Mouse (Mus musculus) MEL (cell line): ENCODE measurements around the gene 1700012P22Rik. TPM values are rescaled to one million over a fixed set of nuclear protein-coding genes. Genes with fewer than 3 reads are reported as not detected.

ENCODE experiments used
- DNase-seq: peaks from one replicate; pipeline ENCODE4 v3.0.0; 2011; ENCODE audit warnings: low read depth, low spot score
- H3K27ac ChIP-seq: 2 replicates; pipeline ENCODE4 v1.5.1; 2012; ENCODE audit warnings: low read depth, mild to moderate bottlenecking, control low read depth, low read length, moderate library complexity; ENCODE audit not compliant: control insufficient read depth
- H3K27me3 ChIP-seq, 2 experiments: fragments of 150-350 bp in 1 of 2; sonication (generic) in 1 of 2; 2 replicates each; pipeline ENCODE4 v1.6.1; 2012; ENCODE audit warnings: low read length in 2 of 2, mild to moderate bottlenecking in 2 of 2, improper control_type of control experiment in 1 of 2, moderate library complexity in 1 of 2; ENCODE audit not compliant: insufficient read depth in 2 of 2, control insufficient read depth in 1 of 2
- H3K36me3 ChIP-seq, 2 experiments: 2 replicates each; pipeline ENCODE4 v1.6.1; 2012 to 2014; ENCODE audit warnings: low read length in 2 of 2, improper control_type of control experiment in 1 of 2, inconsistent platforms in 1 of 2, mild to moderate bottlenecking in 1 of 2; ENCODE audit not compliant: insufficient read depth in 2 of 2, control insufficient read depth in 1 of 2
- H3K4me1 ChIP-seq, 2 experiments: fragments of 150-350 bp in 1 of 2; sonication (generic) in 1 of 2; 2 replicates each; pipeline ENCODE4 v1.6.1; 2012; ENCODE audit warnings: low read length in 2 of 2, improper control_type of control experiment in 1 of 2, mild to moderate bottlenecking in 1 of 2; ENCODE audit not compliant: insufficient read depth in 2 of 2, control insufficient read depth in 1 of 2
- H3K4me3 ChIP-seq, 2 experiments: fragments of 150-350 bp in 1 of 2; sonication (generic) in 1 of 2; 2 replicates each; pipeline ENCODE4 v1.5.1; 2012; ENCODE audit warnings: low read depth in 2 of 2, low read length in 2 of 2, mild to moderate bottlenecking in 2 of 2, moderate library complexity in 2 of 2, control low read depth in 1 of 2, improper control_type of control experiment in 1 of 2; ENCODE audit not compliant: control insufficient read depth in 1 of 2, insufficient read depth in 1 of 2
- H3K79me2 ChIP-seq: 2 replicates; pipeline ENCODE4 v1.6.1; 2012; ENCODE audit warnings: mild to moderate bottlenecking, low read length, moderate library complexity; ENCODE audit not compliant: control insufficient read depth, poor library complexity, insufficient read depth
- H3K9ac ChIP-seq: 2 replicates; pipeline ENCODE4 v1.6.1; 2012; ENCODE audit warnings: low read depth, mild to moderate bottlenecking, control low read depth, low read length, moderate library complexity; ENCODE audit not compliant: control insufficient read depth, poor library complexity, severe bottlenecking
- H3K9me3 ChIP-seq: fragments of 150-350 bp; sonication (generic); replicated peaks from 2 replicates; pipeline ENCODE4 v1.6.1; 2012; ENCODE audit warnings: mild to moderate bottlenecking, low read length, improper control_type of control experiment, moderate library complexity; ENCODE audit not compliant: insufficient read depth
- BHLHE40 ChIP-seq: IDR thresholded peaks from 2 replicates; pipeline ENCODE4 v1.6.1; 2012; ENCODE audit warnings: low read depth, mild to moderate bottlenecking, inconsistent platforms, low read length, improper control_type of control experiment, borderline replicate concordance
- CHD1 ChIP-seq: IDR thresholded peaks from 2 replicates; pipeline ENCODE4 v1.6.1; 2012; ENCODE audit warnings: low read depth, mild to moderate bottlenecking, inconsistent platforms, low read length, improper control_type of control experiment
- CHD2 ChIP-seq: IDR thresholded peaks from 2 replicates; pipeline ENCODE4 v1.6.1; 2011; ENCODE audit warnings: low read length, improper control_type of control experiment
- GABPA ChIP-seq: IDR thresholded peaks from 2 replicates; pipeline ENCODE4 v1.6.1; 2012; ENCODE audit warnings: low read depth, mild to moderate bottlenecking, inconsistent platforms, low read length, improper control_type of control experiment, moderate library complexity
- GATA1 ChIP-seq: IDR thresholded peaks from 2 replicates; pipeline ENCODE4 v1.6.1; 2011; ENCODE audit warnings: low read depth, low read length, improper control_type of control experiment
- KAT2A ChIP-seq: conservative IDR thresholded peaks from 2 replicates; pipeline ENCODE4 v1.6.1; 2012; ENCODE audit warnings: low read depth, low read length, improper control_type of control experiment, inconsistent platforms
- MAX ChIP-seq: IDR thresholded peaks from 2 replicates; pipeline ENCODE4 v1.6.1; 2011; ENCODE audit warnings: low read length, improper control_type of control experiment
- MEF2A ChIP-seq: IDR thresholded peaks from 2 replicates; pipeline ENCODE4 v1.6.1; 2014; ENCODE audit warnings: low read depth, mild to moderate bottlenecking, inconsistent platforms, low read length, improper control_type of control experiment; ENCODE audit not compliant: poor library complexity, insufficient replicate concordance, severe bottlenecking; ENCODE audit errors: extremely low read depth
- MXI1 ChIP-seq: IDR thresholded peaks from 2 replicates; pipeline ENCODE4 v1.6.1; 2011; ENCODE audit warnings: mild to moderate bottlenecking, low read depth, low read length, improper control_type of control experiment
- MYB ChIP-seq: IDR thresholded peaks from 2 replicates; pipeline ENCODE4 v1.6.1; 2011; ENCODE audit warnings: mild to moderate bottlenecking, low read depth, low read length, improper control_type of control experiment
- MYC ChIP-seq: IDR thresholded peaks from 2 replicates; pipeline ENCODE4 v1.6.1; 2011; ENCODE audit warnings: low read depth, mild to moderate bottlenecking, low read length, improper control_type of control experiment, moderate library complexity
- NELFE ChIP-seq: IDR thresholded peaks from 2 replicates; pipeline ENCODE4 v1.6.1; 2011; ENCODE audit warnings: low read depth, low read length, improper control_type of control experiment
- POLR2AphosphoS2 ChIP-seq: IDR thresholded peaks from 2 replicates; pipeline ENCODE4 v1.6.1; 2011; ENCODE audit warnings: low read length, improper control_type of control experiment
- RAD21 ChIP-seq: IDR thresholded peaks from 2 replicates; pipeline ENCODE4 v1.6.1; 2011; ENCODE audit warnings: mild to moderate bottlenecking, low read depth, low read length, improper control_type of control experiment
- RCOR1 ChIP-seq: IDR thresholded peaks from 2 replicates; pipeline ENCODE4 v1.6.1; 2012; ENCODE audit warnings: low read depth, mild to moderate bottlenecking, inconsistent platforms, low read length, improper control_type of control experiment
- SIN3A ChIP-seq: IDR thresholded peaks from 2 replicates; pipeline ENCODE4 v1.6.1; 2012; ENCODE audit warnings: low read length, improper control_type of control experiment, inconsistent platforms
- SMC3 ChIP-seq: IDR thresholded peaks from 2 replicates; pipeline ENCODE4 v1.6.1; 2011; ENCODE audit warnings: low read depth, low read length, improper control_type of control experiment
- TBP ChIP-seq: IDR thresholded peaks from 2 replicates; pipeline ENCODE4 v1.8.0; 2011; ENCODE audit warnings: low read depth, low read length, improper control_type of control experiment
- TCF12 ChIP-seq: IDR thresholded peaks from 2 replicates; pipeline ENCODE4 v1.6.1; 2014; ENCODE audit warnings: low read depth, mild to moderate bottlenecking, inconsistent platforms, low read length, improper control_type of control experiment, moderate library complexity
- USF1 ChIP-seq: IDR thresholded peaks from 2 replicates; pipeline ENCODE4 v1.6.1; 2014; ENCODE audit warnings: low read depth, mild to moderate bottlenecking, inconsistent platforms, low read length, improper control_type of control experiment, moderate library complexity
- USF2 ChIP-seq, 2 experiments: IDR thresholded peaks; 2 replicates each; pipeline ENCODE4 v1.6.1; 2011 to 2012; ENCODE audit warnings: improper control_type of control experiment in 2 of 2, low read length in 2 of 2, borderline replicate concordance in 1 of 2, inconsistent platforms in 1 of 2, low read depth in 1 of 2, mild to moderate bottlenecking in 1 of 2; ENCODE audit not compliant: insufficient read depth in 1 of 2
- ZKSCAN1 ChIP-seq: IDR thresholded peaks from 2 replicates; pipeline ENCODE4 v1.6.1; 2012; ENCODE audit warnings: low read depth, mild to moderate bottlenecking, inconsistent platforms, low read length, improper control_type of control experiment, moderate library complexity
- polyA plus RNA-seq, 2 experiments: library from polyadenylated mRNA; stranded (reverse) in 1 of 2; unstranded in 1 of 2; fragments of >175 nt in 1 of 2; fragments of >200 nt in 1 of 2; gene quantifications; 2 replicates each; pipeline versions ENCODE4 v1.2.1 to v1.2.4; 2012; ENCODE audit warnings: low replicate concordance in 2 of 2, low read depth in 1 of 2; ENCODE audit not compliant: insufficient read length in 2 of 2, insufficient read depth in 1 of 2, missing spikeins in 1 of 2
- total RNA-seq: library from RNA; depleted of rRNA; stranded (reverse); fragments of 300-350 nt; gene quantifications from 2 replicates; pipeline ENCODE4 v1.2.3, GENCODE M21; 2012

1700012P22Rik gene
- total and polyA plus RNA-seq, 3 experiments = not detected

- no peak overlapping the region for H3K9ac ChIP-seq
- no peaks in the 10 kb centered on the region for H3K36me3 ChIP-seq
- H3K9me3 ChIP-seq = no peaks in the 10 kb centered on the region
- H3K27me3 ChIP-seq = no peaks in the 10 kb centered on the region
- H3K4me3 ChIP-seq = no peak overlapping the region
- no peaks in the 10 kb centered on the region for H3K4me1 ChIP-seq
- H3K27ac ChIP-seq = no peak overlapping the region
- TF ChIP-seq RAD21 (no peak), MYC (no peak), ZKSCAN1 (no peak), CHD2 (no peak), NELFE (no peak), RCOR1 (no peak), BHLHE40 (no peak), MEF2A (no peak), USF2 (IDR thresholded peaks at IDR 0.05; ENCODE audit: borderline replicate concordance in 1 of 2, insufficient read depth in 1 of 2, low read depth in 1 of 2, low read length in 2 of 2) (no peak), SMC3 (no peak), POLR2AphosphoS2 (no peak), TCF12 (no peak), GABPA (no peak), MXI1 (no peak), TBP (no peak), MYB (no peak), KAT2A (no peak), SIN3A (no peak), USF1 (no peak)
- no peak for DNase-seq
- no peaks in the 10 kb centered on the region for H3K79me2 ChIP-seq
These were observed 32.3 kb downstream of the 1700012P22Rik start for GRCm38 (mm10) chr4:144406261-144406660.

DNA sequence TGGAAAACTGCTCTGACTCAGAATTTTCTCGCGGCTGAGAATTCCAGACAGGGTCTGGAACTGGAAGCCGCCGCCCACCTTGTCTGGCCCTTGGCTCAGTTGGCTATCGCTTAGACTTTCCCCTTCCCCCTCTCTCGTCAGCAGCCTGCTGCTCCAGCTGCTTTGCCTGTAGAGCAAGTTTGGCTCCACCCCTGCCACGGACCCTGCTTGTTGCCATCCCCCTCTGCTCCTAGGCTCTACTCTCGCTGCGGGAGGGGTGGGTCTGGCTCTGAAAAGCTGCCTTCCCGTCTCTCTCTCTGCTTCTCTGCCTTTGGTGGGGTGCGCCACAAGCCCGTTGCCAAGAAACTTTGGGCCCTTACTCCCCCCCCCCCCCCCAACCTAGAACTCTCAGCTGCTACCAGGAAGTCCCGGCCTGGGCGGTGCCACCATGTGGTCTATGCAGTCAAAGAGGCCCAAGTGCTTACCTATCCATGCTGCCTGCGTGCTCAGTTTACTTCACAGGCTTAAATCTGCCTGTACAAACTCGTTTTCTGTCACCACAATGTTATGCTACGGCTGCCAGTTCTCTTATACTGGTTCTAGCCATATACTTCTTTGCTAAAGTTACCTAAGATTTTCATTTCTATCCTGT lies 34.0 kb downstream of the 1700012P22Rik start:
- H3K4me3 ChIP-seq = no peak overlapping the region
- no peak overlapping the region for H3K27ac ChIP-seq
- no peak for TF ChIP-seq MYC
- no peak for TF ChIP-seq USF1
- no peak for TF ChIP-seq TBP
- no peak for TF ChIP-seq NELFE
- TF ChIP-seq BHLHE40 = no peak
- no peak for TF ChIP-seq CHD1
- TF ChIP-seq MAX = no peak
- no peak for TF ChIP-seq GATA1
- no peaks in the 10 kb centered on the region for H3K79me2 ChIP-seq
- no peaks in the 10 kb centered on the region for H3K4me1 ChIP-seq
- DNase-seq = no peak
- H3K9me3 ChIP-seq = no peaks in the 10 kb centered on the region
- H3K9ac ChIP-seq = no peak overlapping the region
- H3K27me3 ChIP-seq = no peaks in the 10 kb centered on the region
- no peaks in the 10 kb centered on the region for H3K36me3 ChIP-seq
